Mouse (Mus musculus) heart, adult 2 months (tissue): ENCODE data around the gene Vac14. TPM values are rescaled to one million over a fixed set of nuclear protein-coding genes. Genes with fewer than 3 reads are reported as not detected.
A peak's percentile ranks its signal among the peaks of the same experiment; 100 is the strongest.
"Not testable (repeated sequence)": the region's sequence is repeated elsewhere in the genome, so short reads cannot be mapped to it uniquely, and the experiment has no call there.

Experiments
- DNase-seq, 2 experiments: peaks; one replicate each; pipeline ENCODE4 v3.0.0; 2021
- H3K27ac ChIP-seq: fragments of 200-600 bp; 2 replicates; pipeline ENCODE4 v1.8.1; 2022
- H3K27me3 ChIP-seq: fragments of 200-500 bp; 2 replicates; pipeline ENCODE4 v1.6.1; 2012; ENCODE audit warnings: mild to moderate bottlenecking, low read length, inconsistent platforms, mixed read lengths; ENCODE audit not compliant: control insufficient read depth, insufficient read depth
- H3K36me3 ChIP-seq: fragments of 200-500 bp; 2 replicates; pipeline ENCODE4 v1.6.1; 2012; ENCODE audit warnings: low read length, inconsistent platforms; ENCODE audit not compliant: control insufficient read depth, insufficient read depth
- H3K4me1 ChIP-seq: fragments of 200-500 bp; 2 replicates; pipeline ENCODE4 v1.6.1; 2011; ENCODE audit warnings: low read length; ENCODE audit not compliant: control insufficient read depth, insufficient read depth
- H3K4me3 ChIP-seq: fragments of 200-600 bp; 2 replicates; pipeline ENCODE4 v1.8.1; 2022
- H3K79me2 ChIP-seq: fragments of 200-500 bp; replicated peaks from 2 replicates; pipeline ENCODE4 v1.6.1; 2012; ENCODE audit warnings: mild to moderate bottlenecking, inconsistent platforms, low read length, moderate library complexity, mixed read lengths; ENCODE audit not compliant: control insufficient read depth, insufficient read depth
- H3K9ac ChIP-seq: fragments of 200-500 bp; 2 replicates; pipeline ENCODE4 v1.6.1; 2012; ENCODE audit warnings: low read depth, mild to moderate bottlenecking, control low read depth, inconsistent platforms, low read length, mixed read lengths
- CTCF ChIP-seq: fragments of 200-600 bp; IDR thresholded peaks from 2 replicates; pipeline ENCODE4 v1.8.1; 2022; ENCODE audit warnings: antibody characterized with exemption, mild to moderate bottlenecking, moderate library complexity
- EP300 ChIP-seq: fragments of 200-500 bp; IDR thresholded peaks from 2 replicates; pipeline ENCODE4 v1.6.1; 2011; ENCODE audit warnings: low read depth, low read length, control low read depth; ENCODE audit not compliant: insufficient read depth
- POLR2A ChIP-seq: fragments of 200-500 bp; IDR thresholded peaks from 2 replicates; pipeline ENCODE4 v1.6.1; 2011; ENCODE audit warnings: mild to moderate bottlenecking, low read depth, low read length, control low read depth; ENCODE audit not compliant: insufficient read depth
- WGBS: fragments of 180-500 bp; shearing (Covaris S2); methylation state at CpG from one replicate; pipeline ENCODE4 v1.1.7; 2018; 5-methylcytosine and 5-hydroxymethylcytosine counted together
- intact Hi-C: fragments of 180-260 bp; cut with DNase I; formaldehyde crosslinking; loops from one replicate; pipeline ENCODE4 v1.15.1; 2025
- polyA plus RNA-seq: library from polyadenylated mRNA; depleted of rRNA; stranded (reverse); fragments of >200 nt; gene quantifications from 2 replicates; pipeline ENCODE4 v1.2.3, GENCODE M21; 2012
- total RNA-seq, 2 experiments: library from RNA; stranded (reverse); gene quantifications; 2 replicates each; pipeline ENCODE4 v1.2.3; 2021

Gene Vac14
- total and polyA plus RNA-seq, 3 experiments = 15.7 to 27.0 (median 15.8) TPM

- WGBS = 74% methylated on average over 5 of the region's 5 CpGs
- peak; percentile 49 for TF ChIP-seq CTCF
- no peak for TF ChIP-seq EP300
- no peak overlapping the region for H3K27ac ChIP-seq
- intact Hi-C loops = no loop called here
- H3K27me3 ChIP-seq = no peaks in the 10 kb centered on the region
- H3K9ac ChIP-seq = no peak overlapping the region
- peaks cover 3% of the 10 kb centered on the region; the same call in 1 of the 2 replicates for H3K4me1 ChIP-seq
- H3K79me2 ChIP-seq = no peaks in the 10 kb centered on the region
- H3K36me3 ChIP-seq = 0 out of 2 replicates have a peak, but pooled peaks cover 2% of the 10 kb centered on the region
- no peak for DNase-seq
- H3K4me3 ChIP-seq = no peak overlapping the region
Measured at GRCm38 (mm10) chr8:110662545-110662944, 44.2 kb downstream of the Vac14 start.

DNA sequence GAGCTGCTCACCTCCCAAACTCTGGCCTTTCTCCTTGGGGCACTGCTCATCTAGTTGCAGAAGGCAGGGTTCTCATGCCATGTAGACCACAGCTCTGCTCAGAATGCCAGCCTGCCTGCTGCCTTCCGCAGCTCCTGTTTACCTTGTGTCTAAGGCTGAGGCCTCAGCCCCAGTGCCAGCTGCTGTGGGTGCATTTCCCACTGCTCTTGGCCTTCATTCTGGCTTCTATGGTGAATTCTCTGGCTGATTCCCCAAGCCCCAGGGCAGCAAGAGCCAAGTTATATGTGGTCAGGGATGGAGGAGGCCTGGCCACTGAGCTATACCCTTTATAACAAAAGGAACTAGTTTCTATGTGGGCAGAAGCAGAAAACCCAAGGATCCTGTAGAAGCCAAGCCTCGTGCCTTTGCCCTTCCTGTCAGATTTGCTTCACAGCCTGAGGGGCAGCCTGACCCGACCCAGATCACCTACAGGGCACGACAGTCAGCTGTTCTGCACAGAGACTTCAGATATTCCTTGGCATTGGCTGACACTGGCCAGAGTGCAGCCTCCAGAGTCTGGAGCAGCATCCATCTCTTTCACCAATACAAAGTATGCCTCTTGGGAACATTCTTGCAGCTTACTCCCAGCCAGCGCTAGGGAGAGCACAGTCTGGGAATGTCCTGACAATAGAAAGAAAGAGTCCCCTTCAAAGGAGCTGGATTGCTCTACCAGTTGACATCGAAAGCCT, 44.8 kb downstream of the Vac14 start:
- no peak overlapping the region for H3K9ac ChIP-seq
- no peaks in the 10 kb centered on the region for H3K27me3 ChIP-seq
- no peak for TF ChIP-seq POLR2A
- no peak for TF ChIP-seq EP300
- TF ChIP-seq CTCF = no peak
- 82% methylated on average over 6 of the region's 6 CpGs for WGBS
- DNase-seq = no peak
- no peak overlapping the region for H3K27ac ChIP-seq
- H3K79me2 ChIP-seq = no peaks in the 10 kb centered on the region
- intact Hi-C loops = no loop called here
- H3K4me1 ChIP-seq = peaks cover 3% of the 10 kb centered on the region; the same call in 1 of the 2 replicates
- H3K4me3 ChIP-seq = no peak overlapping the region
- 0 out of 2 replicates have a peak, but pooled peaks cover 2% of the 10 kb centered on the region for H3K36me3 ChIP-seq

- WGBS = 72% methylated on average over 7 of the region's 7 CpGs
- TF ChIP-seq POLR2A (no peak), EP300 (no peak), CTCF (no peak)
- Histone ChIP-seq H3K9ac (no peak overlapping the region), H3K79me2 (no peaks in the 10 kb centered on the region), H3K36me3 (0 out of 2 replicates have a peak, but pooled peaks cover 2% of the 10 kb centered on the region), H3K27me3 (no peaks in the 10 kb centered on the region), H3K4me3 (no peak overlapping the region), H3K27ac (no peak overlapping the region), H3K4me1 (peaks cover 8% of the 10 kb centered on the region; the same call in 1 of the 2 replicates)
- intact Hi-C loops = no loop called here
- peak; percentile 50 to 62 for DNase-seq
Measured at GRCm38 (mm10) chr8:110664202-110664896, 46.0 kb downstream of the Vac14 start.

GRCm38 (mm10) chr8:110665000-110665399, 46.6 kb downstream of the Vac14 start:
- Histone ChIP-seq H3K4me3 (no peak overlapping the region), H3K4me1 (peaks cover 8% of the 10 kb centered on the region; the same call in 1 of the 2 replicates), H3K79me2 (no peaks in the 10 kb centered on the region), H3K27ac (no peak overlapping the region), H3K9ac (no peak overlapping the region), H3K27me3 (no peaks in the 10 kb centered on the region), H3K36me3 (no peaks in the 10 kb centered on the region)
- intact Hi-C loops = no loop called here
- TF ChIP-seq CTCF (no peak), EP300 (no peak), POLR2A (no peak)
- 79% methylated on average over 3 of the region's 3 CpGs for WGBS
- no peak for DNase-seq

GRCm38 (mm10) chr8:110667590-110668177, 49.3 kb downstream of the Vac14 start:
- 58% methylated on average over 8 of the region's 8 CpGs for WGBS
- H3K36me3 ChIP-seq, DNase-seq, H3K4me3 ChIP-seq, H3K27me3 ChIP-seq, H3K79me2 ChIP-seq, intact Hi-C loops, H3K27ac ChIP-seq, H3K9ac ChIP-seq: not testable (repeated sequence)
- peaks cover 27% of the 10 kb centered on the region for H3K4me1 ChIP-seq
